Mouse (Mus musculus) adrenal gland (tissue): ENCODE measurements around the gene Styxl1.

Experiments used
- intact Hi-C: fragments of 180-260 bp; cut with DNase I; formaldehyde crosslinking; loops from one replicate; pipeline ENCODE4 v1.15.1; 2025

Styxl1 gene

DNA sequence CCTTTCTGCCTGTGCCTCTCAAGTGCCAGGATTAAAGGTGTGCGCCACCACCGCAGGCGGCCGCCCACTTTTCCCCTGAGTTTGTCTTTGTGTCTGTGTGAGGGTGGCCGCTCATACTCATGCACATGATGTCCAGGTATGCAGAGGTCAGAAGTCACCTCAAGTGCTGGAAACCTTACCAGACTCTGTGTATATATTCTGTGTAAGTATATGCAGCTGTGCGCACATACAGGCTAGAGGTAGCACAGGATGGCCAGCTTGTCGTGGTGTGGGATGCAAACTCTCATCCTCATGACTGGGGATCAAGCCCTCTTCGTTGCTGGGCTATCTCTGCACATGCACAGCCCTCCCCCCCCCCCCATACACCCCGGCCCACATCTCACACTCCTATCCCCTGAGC, 50.3 kb downstream of the Styxl1 start:
- intact Hi-C loops = no loop called here

DNA sequence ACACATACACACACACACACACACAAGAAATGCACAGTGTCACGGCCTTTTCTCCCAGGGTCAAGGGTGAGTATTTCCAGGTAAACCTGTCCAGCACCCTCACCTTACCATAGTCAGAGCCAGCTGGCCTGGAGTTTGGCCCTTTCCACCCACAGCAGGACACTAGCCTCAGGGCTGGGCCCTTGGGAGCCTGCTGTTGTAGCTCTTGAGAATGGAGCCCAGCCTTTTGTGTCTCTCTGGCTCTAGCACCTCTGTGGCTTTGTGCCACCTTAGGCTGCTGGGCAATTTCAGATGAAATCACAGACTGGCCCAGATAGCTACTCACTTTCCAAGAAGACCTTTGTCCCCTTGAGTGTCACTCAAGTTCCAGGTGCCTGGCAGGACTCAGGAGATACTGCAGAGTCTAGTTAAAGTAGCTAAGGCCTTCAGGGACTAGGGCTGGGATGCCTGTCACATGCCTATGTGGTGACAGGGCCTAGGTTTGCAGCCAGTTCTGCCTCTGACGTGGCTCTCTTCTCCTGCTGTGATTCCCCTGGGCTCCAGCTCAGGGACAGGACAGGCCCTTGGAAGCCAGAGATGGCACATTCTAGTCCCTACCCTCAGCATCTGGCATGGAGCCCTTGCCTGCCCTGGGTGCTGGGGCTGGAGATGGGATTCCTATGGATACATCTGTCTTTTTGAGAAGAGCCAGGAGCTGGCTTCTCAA, 51.4 kb downstream of the Styxl1 start:
- intact Hi-C loops = no loop called here

- intact Hi-C loops = no loop called here
These were observed 52.2 kb downstream of the Styxl1 start for GRCm38 (mm10) chr5:135725991-135726390.

GRCm38 (mm10) chr5:135725391-135725841, 52.8 kb downstream of the Styxl1 start:
- intact Hi-C loops = no loop called here

DNA sequence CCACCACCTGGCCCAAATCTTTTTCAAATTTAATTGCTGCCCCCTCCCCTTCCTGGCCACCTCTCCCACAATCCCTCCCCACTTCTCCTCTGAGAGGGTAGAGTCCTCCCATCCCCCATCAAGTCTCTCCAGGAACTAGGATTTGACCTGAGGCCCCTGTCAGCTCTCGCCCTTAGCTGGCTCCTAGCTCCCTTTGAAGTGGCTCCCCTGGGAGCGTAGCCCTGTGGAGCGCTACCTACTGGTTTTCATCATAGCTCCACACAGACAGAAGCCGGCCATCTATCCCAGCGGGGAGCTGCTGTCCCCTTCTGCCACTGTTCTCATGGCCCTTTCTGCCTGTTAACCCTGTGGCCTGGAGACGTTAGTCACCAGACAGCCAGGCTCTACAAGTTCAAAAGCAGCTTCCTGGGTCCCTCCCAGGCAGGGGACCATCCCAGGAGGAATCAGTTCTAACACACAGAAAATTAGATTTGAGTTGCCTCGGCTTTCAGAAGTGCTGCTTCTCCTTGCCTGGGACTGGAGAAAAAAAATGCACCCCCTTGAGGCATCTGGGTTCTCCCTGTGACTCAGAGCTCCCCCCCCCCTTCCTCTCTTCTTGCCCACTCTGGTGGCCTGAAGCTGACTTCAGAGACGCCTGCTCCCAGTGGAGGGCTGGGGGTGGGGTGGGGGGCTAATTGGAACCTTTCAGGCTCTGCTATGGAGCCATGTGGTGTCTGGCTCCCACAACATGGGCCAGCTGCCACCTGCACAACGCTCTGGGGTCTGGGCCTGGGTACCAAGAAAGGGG, 53.5 kb downstream of the Styxl1 start:
- intact Hi-C loops = no loop called here

- intact Hi-C loops = no loop called here
These were observed 54.9 kb downstream of the Styxl1 start for GRCm38 (mm10) chr5:135723165-135723751.

DNA sequence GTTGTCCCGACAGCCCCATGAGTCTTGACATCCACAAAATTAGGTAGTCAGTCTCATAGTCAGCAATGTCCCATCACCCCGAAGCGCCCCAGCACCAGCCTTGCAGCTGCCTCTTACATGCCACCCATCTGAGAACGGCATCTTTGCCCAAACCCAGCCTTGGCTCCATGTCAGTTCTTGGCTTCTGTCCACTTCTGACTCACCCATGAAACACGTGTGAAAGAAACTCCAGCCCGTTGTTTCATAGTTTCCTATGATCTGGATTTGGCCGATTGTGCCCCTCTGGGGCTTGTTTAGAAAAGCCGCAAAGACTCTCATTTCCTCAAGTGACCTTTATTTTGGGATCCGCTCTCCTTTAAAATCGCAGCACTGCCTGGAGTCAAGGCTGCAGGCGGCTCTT, 56.1 kb downstream of the Styxl1 start:
- intact Hi-C loops = no loop called here

- intact Hi-C loops = no loop called here
These were observed 57.1 kb downstream of the Styxl1 start for GRCm38 (mm10) chr5:135721076-135721475.

GRCm38 (mm10) chr5:135720121-135720520, 58.1 kb downstream of the Styxl1 start:
- intact Hi-C loops = no loop called here

GRCm38 (mm10) chr5:135719586-135720120, 58.5 kb downstream of the Styxl1 start:
- intact Hi-C loops = loop anchor here (5.0 kb wide), 1 partner anchor 37 kb away; no protein-coding TSS in a partner anchor

DNA sequence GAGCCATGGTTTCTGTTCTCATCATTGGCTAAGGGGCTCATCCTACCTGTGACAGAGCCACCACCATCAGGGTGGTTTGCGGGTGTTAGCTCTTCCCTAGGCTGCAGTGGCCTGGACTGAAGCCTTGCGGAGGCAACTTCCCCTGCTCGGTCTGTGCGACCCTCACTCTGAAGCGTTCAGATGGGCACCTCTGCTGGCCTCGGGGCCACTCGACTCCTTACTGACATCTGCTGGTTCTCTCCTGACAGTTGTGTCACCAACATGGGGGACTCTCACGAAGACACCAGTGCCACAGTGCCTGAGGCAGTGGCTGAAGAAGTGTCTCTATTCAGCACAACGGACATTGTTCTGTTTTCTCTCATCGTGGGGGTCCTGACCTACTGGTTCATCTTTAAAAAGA, 62.6 kb downstream of the Styxl1 start:
- intact Hi-C loops = loop anchor here (5.0 kb wide), 1 partner anchor 33 kb away; no protein-coding TSS in a partner anchor

DNA sequence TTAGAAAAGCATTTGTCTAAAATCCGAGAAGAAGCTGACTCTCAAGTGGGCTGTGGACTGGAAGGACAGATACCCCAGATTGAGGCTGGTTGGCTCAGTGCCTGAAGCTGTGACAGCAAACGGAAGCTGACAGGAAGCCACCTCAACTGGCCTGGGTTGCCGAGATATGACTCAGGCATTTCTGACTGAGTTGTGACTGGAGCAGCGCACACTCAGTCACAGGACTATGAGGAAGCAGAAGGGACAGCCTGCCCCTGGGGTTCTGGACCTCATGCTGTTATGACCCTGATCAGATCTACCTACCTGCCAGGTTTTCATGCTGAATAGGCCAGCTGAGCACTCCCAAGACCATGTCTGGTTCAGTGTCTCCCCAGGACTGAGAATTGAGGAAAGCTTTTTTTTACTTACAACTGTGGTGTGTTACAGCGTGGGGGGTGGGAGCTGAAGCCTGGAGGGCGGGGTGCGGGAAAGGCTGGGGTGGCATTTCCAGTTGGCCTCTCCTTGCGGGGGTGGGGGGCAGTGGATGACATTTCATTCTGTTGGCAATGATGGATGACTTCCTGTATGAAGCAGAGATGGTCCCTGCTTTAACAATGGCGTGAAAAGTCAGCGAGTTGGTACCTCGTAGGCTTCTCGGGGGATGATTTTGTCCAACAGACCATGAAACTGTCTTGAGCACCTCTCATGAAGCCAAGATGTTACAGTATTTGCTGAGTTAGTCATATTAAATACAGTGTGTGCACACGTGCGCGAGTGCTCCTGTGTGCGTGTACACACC, 64.6 kb downstream of the Styxl1 start:
- intact Hi-C loops = no loop called here

DNA sequence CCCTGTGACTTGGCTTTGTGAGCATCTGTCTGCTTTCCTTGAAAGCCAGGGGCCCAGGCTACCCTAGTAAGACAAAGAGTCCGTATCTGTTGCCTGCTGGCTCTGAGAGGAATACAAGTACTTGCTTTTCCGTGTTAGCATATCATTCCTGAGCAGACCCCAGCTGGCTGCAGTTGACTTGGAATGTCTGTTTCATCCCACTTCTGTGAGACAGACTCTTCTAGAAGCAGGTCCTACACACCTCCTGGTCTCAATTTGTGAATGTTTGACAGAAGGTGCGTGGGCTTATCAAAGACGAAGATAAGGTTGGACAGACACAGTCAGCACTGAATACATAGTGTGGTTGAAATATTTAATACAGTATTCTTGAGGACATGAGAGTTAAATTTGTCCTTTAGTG, 65.4 kb downstream of the Styxl1 start:
- intact Hi-C loops = no loop called here

GRCm38 (mm10) chr5:135711582-135712355, 66.4 kb downstream of the Styxl1 start:
- intact Hi-C loops = no loop called here

- intact Hi-C loops = no loop called here
These were observed 67.5 kb downstream of the Styxl1 start for GRCm38 (mm10) chr5:135710599-135711214.

GRCm38 (mm10) chr5:135709716-135710115, 68.5 kb downstream of the Styxl1 start:
- intact Hi-C loops = no loop called here

DNA sequence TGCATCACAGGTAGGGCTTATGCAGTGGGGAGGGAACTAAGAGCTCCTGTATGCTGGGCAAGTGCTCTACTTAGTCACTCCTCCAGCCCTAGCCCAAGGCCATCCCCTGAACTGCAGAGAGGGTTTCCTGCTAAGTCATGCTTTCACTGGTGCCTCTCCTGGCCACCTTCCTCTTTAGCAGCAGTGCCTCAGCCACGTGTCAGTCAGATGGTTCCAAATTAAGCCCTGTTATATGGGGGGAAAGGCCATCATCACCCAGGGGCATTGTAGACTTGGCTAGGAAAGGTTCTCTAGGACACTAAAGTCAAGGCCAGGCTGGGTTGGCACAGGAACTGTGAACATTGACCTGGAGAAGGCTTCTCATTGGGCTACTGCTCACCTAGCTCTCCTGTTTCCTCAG, 70.3 kb downstream of the Styxl1 start:
- intact Hi-C loops = no loop called here

- intact Hi-C loops = no loop called here
These were observed 71.1 kb downstream of the Styxl1 start for GRCm38 (mm10) chr5:135707039-135707438.

GRCm38 (mm10) chr5:135705383-135705782, 72.8 kb downstream of the Styxl1 start:
- intact Hi-C loops = no loop called here

DNA sequence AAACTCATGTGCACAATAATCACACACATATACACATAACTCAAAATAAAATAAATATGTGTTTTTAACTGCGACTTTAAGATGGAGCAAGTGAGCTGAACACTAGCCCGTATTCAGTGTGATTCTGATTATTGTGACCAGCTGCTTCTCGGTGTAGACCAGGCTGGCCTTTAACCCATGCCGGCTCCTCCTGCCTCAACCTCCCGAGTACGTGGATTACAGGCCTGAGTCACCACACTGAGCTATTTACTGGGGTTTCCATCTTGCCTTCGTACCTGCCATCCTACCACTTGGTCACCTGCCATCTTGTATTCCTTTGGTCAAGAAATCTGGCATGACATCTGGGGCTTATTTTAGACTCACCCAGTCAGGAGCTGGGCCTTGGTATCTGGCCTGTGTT, 74.8 kb downstream of the Styxl1 start:
- intact Hi-C loops = no loop called here
